Mouse (Mus musculus) limb, embryonic 14.5 days (tissue): ENCODE measurements around the gene Tbc1d14. TPM values are rescaled to one million over a fixed set of nuclear protein-coding genes. Genes with fewer than 3 reads are reported as not detected.

Experiments used
- ATAC-seq: fragments of 200-750 bp; cut with Nextera tagmentation; 2 replicates; pipeline ENCODE4 v1.8.0; 2017; ENCODE audit warnings: low read depth, moderate number of reproducible peaks, moderate TSS enrichment; ENCODE audit not compliant: low FRiP score
- DNase-seq: peaks from one replicate; pipeline ENCODE4 v3.0.0-alpha.2; 2015; ENCODE audit warnings: low spot score
- H3K27ac ChIP-seq: fragments of 300-500 bp; sonication (generic); replicated peaks from 2 replicates; pipeline ENCODE4 v1.5.1; 2014; ENCODE audit warnings: low read depth, mild to moderate bottlenecking, low read length, moderate library complexity, mixed read lengths
- H3K27me3 ChIP-seq: fragments of 300-500 bp; sonication (generic); 2 replicates; pipeline ENCODE4 v1.6.1; 2014; ENCODE audit warnings: low read length, mixed read lengths; ENCODE audit not compliant: control insufficient read depth, insufficient read depth
- H3K36me3 ChIP-seq: fragments of 300-500 bp; sonication (generic); 2 replicates; pipeline ENCODE4 v1.6.1; 2014; ENCODE audit warnings: mild to moderate bottlenecking, low read length, moderate library complexity, mixed read lengths; ENCODE audit not compliant: control insufficient read depth, insufficient read depth
- H3K4me1 ChIP-seq: fragments of 300-500 bp; sonication (generic); 2 replicates; pipeline ENCODE4 v1.6.1; 2014; ENCODE audit warnings: antibody characterized with exemption, low read length, mixed read lengths; ENCODE audit not compliant: control insufficient read depth, insufficient read depth
- H3K4me2 ChIP-seq: fragments of 300-500 bp; sonication (generic); replicated peaks from 2 replicates; pipeline ENCODE4 v1.6.1; 2014; ENCODE audit warnings: low read depth, mild to moderate bottlenecking, low read length, moderate library complexity; ENCODE audit not compliant: severe bottlenecking
- H3K4me3 ChIP-seq: fragments of 300-500 bp; sonication (generic); replicated peaks from 2 replicates; pipeline ENCODE4 v1.5.1; 2014; ENCODE audit warnings: low read length
- H3K9ac ChIP-seq: fragments of 300-500 bp; sonication (generic); 2 replicates; pipeline ENCODE4 v1.6.1; 2014; ENCODE audit warnings: mild to moderate bottlenecking, low read depth, low read length, moderate library complexity; ENCODE audit not compliant: severe bottlenecking
- H3K9me3 ChIP-seq: fragments of 300-500 bp; sonication (generic); 2 replicates; pipeline ENCODE4 v1.6.1; 2016; ENCODE audit warnings: low read length; ENCODE audit not compliant: control insufficient read depth
- POLR2A ChIP-seq: fragments of 200-500 bp; IDR thresholded peaks from 2 replicates; pipeline ENCODE4 v1.8.0; 2012; ENCODE audit warnings: inconsistent platforms, mild to moderate bottlenecking, moderate library complexity, borderline replicate concordance; ENCODE audit not compliant: insufficient read depth, insufficient read length; ENCODE audit errors: extremely low read depth
- WGBS: fragments of 180-500 bp; shearing (Covaris S2); extraction: QIAGEN DNeasy Blood & Tissue Kit; methylation state at CpG from one replicate; pipeline ENCODE4 v1.1.7; 2014; 5-methylcytosine and 5-hydroxymethylcytosine counted together
- polyA plus RNA-seq, 2 experiments: library from polyadenylated mRNA; depleted of rRNA in 1 of 2; stranded (reverse) in 1 of 2; unstranded in 1 of 2; fragments of >200 nt; fragmentation: Nextera tagmentation in 1 of 2; extraction: Ambion mirVana in 1 of 2; gene quantifications; 2 replicates each; pipeline versions ENCODE4 v1.2.1 to v1.2.3; 2012 to 2014

Tbc1d14 gene
- polyA plus RNA-seq, 2 experiments, result 37.9 to 46.6 TPM

GRCm38 (mm10) chr5:36560490-36560889 is 32.6 kb downstream of the Tbc1d14 start:
- Histone ChIP-seq H3K27me3 (no peaks in the 10 kb centered on the region), H3K27ac (no peak overlapping the region), H3K9ac (no peak overlapping the region), H3K36me3 (no peaks in the 10 kb centered on the region), H3K4me3 (no peak overlapping the region), H3K4me2 (no peak overlapping the region), H3K4me1 (peaks cover 16% of the 10 kb centered on the region), H3K9me3 (no peaks in the 10 kb centered on the region)
- ATAC-seq, result no peak
- WGBS, result 96% methylated on average over 4 of the region's 4 CpGs
- no peak for TF ChIP-seq POLR2A
- no peak for DNase-seq

GRCm38 (mm10) chr5:36559510-36560235 is 33.4 kb downstream of the Tbc1d14 start:
- Histone ChIP-seq H3K4me2 (no peak overlapping the region), H3K9me3 (no peaks in the 10 kb centered on the region), H3K4me3 (no peak overlapping the region), H3K27ac (no peak overlapping the region), H3K4me1 (peaks cover 20% of the 10 kb centered on the region), H3K36me3 (no peaks in the 10 kb centered on the region), H3K27me3 (no peaks in the 10 kb centered on the region), H3K9ac (no peak overlapping the region)
- 80% methylated on average over 6 of the region's 6 CpGs for WGBS
- DNase-seq, result no peak
- ATAC-seq, result no peak
- TF ChIP-seq POLR2A, result no peak

GRCm38 (mm10) chr5:36559106-36559505 is 34.0 kb downstream of the Tbc1d14 start:
- no peak for ATAC-seq
- H3K27ac ChIP-seq, result no peak overlapping the region
- H3K27me3 ChIP-seq, result no peaks in the 10 kb centered on the region
- 71% methylated on average over 5 of the region's 5 CpGs for WGBS
- no peaks in the 10 kb centered on the region for H3K36me3 ChIP-seq
- H3K4me2 ChIP-seq, result no peak overlapping the region
- no peaks in the 10 kb centered on the region for H3K9me3 ChIP-seq
- H3K9ac ChIP-seq, result no peak overlapping the region
- H3K4me3 ChIP-seq, result no peak overlapping the region
- DNase-seq, result no peak
- peaks cover 26% of the 10 kb centered on the region for H3K4me1 ChIP-seq
- no peak for TF ChIP-seq POLR2A

- TF ChIP-seq POLR2A, result no peak
- Histone ChIP-seq H3K4me2 (no peak overlapping the region), H3K27ac (no peak overlapping the region), H3K27me3 (no peaks in the 10 kb centered on the region), H3K36me3 (no peaks in the 10 kb centered on the region), H3K4me3 (no peak overlapping the region), H3K4me1 (peaks cover 30% of the 10 kb centered on the region), H3K9ac (no peak overlapping the region), H3K9me3 (no peaks in the 10 kb centered on the region)
- ATAC-seq (no peak), DNase-seq (no peak)
- WGBS, result 84% methylated on average over 2 of the region's 2 CpGs
Measured at GRCm38 (mm10) chr5:36558526-36558925, 34.5 kb downstream of the Tbc1d14 start.

GRCm38 (mm10) chr5:36557584-36558308 is 35.3 kb downstream of the Tbc1d14 start:
- no peak overlapping the region for H3K4me3 ChIP-seq
- H3K36me3 ChIP-seq, result no peaks in the 10 kb centered on the region
- peaks cover 30% of the 10 kb centered on the region for H3K4me1 ChIP-seq
- DNase-seq, result no peak
- no peak overlapping the region for H3K27ac ChIP-seq
- no peak for ATAC-seq
- WGBS, result 40% methylated on average over 7 of the region's 7 CpGs
- no peaks in the 10 kb centered on the region for H3K27me3 ChIP-seq
- H3K9ac ChIP-seq, result no peak overlapping the region
- no peak overlapping the region for H3K4me2 ChIP-seq
- no peaks in the 10 kb centered on the region for H3K9me3 ChIP-seq
- no peak for TF ChIP-seq POLR2A
